Mouse (Mus musculus) heart, embryonic 13.5 days (tissue): ENCODE measurements at regions not wholly inside any gene's neighbourhood (a gene's known extent, or its start where the extent isn't known, plus 50 kb on each side); places are given as distances from the start of the nearest gene placed in this dataset.

Source experiments
- ATAC-seq: fragments of 200-750 bp; cut with Nextera tagmentation; 2 replicates; pipeline ENCODE4 v1.8.0; 2017; ENCODE audit warnings: moderate TSS enrichment; ENCODE audit not compliant: insufficient number of reproducible peaks, low FRiP score, low TSS enrichment; ENCODE audit errors: extremely low read depth
- H3K27ac ChIP-seq: fragments of 300-500 bp; sonication (generic); replicated peaks from 2 replicates; pipeline ENCODE4 v1.5.1; 2015; ENCODE audit warnings: moderate library complexity, mild to moderate bottlenecking, inconsistent platforms
- H3K27me3 ChIP-seq: fragments of 300-500 bp; sonication (generic); replicated peaks from 2 replicates; pipeline ENCODE4 v1.6.1; 2015; ENCODE audit warnings: mild to moderate bottlenecking, inconsistent platforms
- H3K36me3 ChIP-seq: fragments of 300-500 bp; sonication (generic); 2 replicates; pipeline ENCODE4 v1.6.1; 2015; ENCODE audit warnings: mild to moderate bottlenecking, inconsistent platforms
- H3K4me1 ChIP-seq: fragments of 300-500 bp; sonication (generic); 2 replicates; pipeline ENCODE4 v1.6.1; 2015; ENCODE audit warnings: inconsistent platforms
- H3K4me2 ChIP-seq: fragments of 300-500 bp; sonication (generic); 2 replicates; pipeline ENCODE4 v1.6.1; 2015; ENCODE audit warnings: inconsistent platforms, mild to moderate bottlenecking, moderate library complexity
- H3K4me3 ChIP-seq: fragments of 300-500 bp; sonication (generic); 2 replicates; pipeline ENCODE4 v1.5.1; 2015; ENCODE audit warnings: moderate library complexity, mild to moderate bottlenecking, inconsistent platforms
- H3K9ac ChIP-seq: fragments of 300-500 bp; sonication (generic); 2 replicates; pipeline ENCODE4 v1.6.1; 2015; ENCODE audit warnings: inconsistent platforms, mild to moderate bottlenecking, moderate library complexity
- H3K9me3 ChIP-seq: fragments of 300-500 bp; sonication (generic); 2 replicates; pipeline ENCODE4 v1.6.1; 2016; ENCODE audit warnings: inconsistent platforms
- WGBS: fragments of 180-500 bp; shearing (Covaris S2); methylation state at CpG from one replicate; pipeline ENCODE4 v1.1.7; 2015; ENCODE audit warnings: mixed read lengths; 5-methylcytosine and 5-hydroxymethylcytosine counted together

DNA sequence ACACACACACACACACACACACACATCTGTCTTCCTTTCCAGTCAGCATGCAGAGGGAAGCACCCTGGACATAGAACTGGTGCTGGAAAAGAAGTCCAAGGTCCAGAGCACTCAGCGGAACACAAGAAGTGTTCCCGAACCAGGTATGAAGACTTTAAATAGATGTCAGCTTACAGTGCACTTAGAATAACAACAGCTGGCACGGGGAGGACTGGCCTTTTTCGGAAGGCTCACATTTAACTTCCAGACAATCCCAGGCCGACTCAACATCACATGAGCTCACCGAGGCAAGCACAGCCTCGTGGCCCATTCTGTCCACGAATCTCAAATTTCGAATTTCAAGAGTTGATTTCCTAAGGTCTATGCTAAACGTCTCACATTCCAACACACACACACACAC is 70.9 kb upstream of the Slc25a33 start:
- H3K36me3 ChIP-seq: no peaks in the 10 kb centered on the region
- H3K4me2 ChIP-seq: no peak overlapping the region
- no peaks in the 10 kb centered on the region for H3K27me3 ChIP-seq
- peaks cover 21% of the 10 kb centered on the region for H3K4me1 ChIP-seq
- no peaks in the 10 kb centered on the region for H3K9me3 ChIP-seq
- WGBS: 62% methylated on average over 10 of the region's 10 CpGs
- no peak overlapping the region for H3K27ac ChIP-seq
- H3K9ac ChIP-seq: no peak overlapping the region
- H3K4me3 ChIP-seq: no peak overlapping the region
- no peak for ATAC-seq

DNA sequence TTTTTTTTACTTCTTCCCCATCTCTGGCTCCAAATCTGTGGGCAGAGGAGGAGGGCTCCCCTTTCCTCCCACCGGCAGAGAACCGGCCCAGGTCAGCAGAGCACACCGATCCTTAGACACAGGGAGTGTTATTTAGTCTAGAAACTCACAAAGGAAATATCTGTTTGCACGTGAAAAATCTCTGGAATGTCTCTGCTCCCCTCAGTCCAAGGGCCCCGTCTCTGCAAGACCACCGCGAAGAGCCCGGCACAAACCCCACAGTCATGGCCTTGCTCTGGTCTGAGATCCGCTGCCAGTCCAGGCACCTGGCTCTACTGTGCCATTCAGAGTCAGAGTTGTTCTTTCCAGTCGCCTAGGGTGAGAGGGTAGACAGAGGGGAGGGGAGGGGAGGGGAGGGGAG is 69.7 kb upstream of the Slc25a33 start:
- no peak overlapping the region for H3K4me3 ChIP-seq
- H3K27me3 ChIP-seq: no peaks in the 10 kb centered on the region
- H3K9me3 ChIP-seq: no peaks in the 10 kb centered on the region
- no peak overlapping the region for H3K27ac ChIP-seq
- 40% methylated on average over 9 of the region's 10 CpGs for WGBS
- no peaks in the 10 kb centered on the region for H3K36me3 ChIP-seq
- no peak overlapping the region for H3K9ac ChIP-seq
- peaks cover 21% of the 10 kb centered on the region for H3K4me1 ChIP-seq
- no peak for ATAC-seq
- H3K4me2 ChIP-seq: no peak overlapping the region

DNA sequence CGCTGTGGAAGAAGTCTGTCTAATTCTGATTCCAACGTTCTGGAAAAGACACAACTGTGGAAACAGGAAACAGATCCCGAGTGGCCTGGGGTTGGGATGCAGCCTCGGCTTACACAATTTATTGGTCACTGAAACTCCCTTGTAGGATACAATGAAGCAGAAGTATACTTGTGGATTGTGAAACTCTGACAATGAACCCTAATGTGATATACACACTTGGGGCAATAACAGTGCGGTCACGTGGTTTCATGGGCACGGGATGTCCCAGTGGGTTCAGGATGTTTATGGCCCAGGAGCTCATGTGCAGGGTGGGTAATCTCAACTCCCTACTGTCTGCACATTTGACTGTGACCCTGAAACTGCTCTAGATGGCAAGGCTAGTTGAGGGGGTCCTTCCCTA is 68.8 kb upstream of the Slc25a33 start:
- Histone ChIP-seq H3K36me3 (no peaks in the 10 kb centered on the region), H3K9me3 (no peaks in the 10 kb centered on the region), H3K9ac (no peak overlapping the region), H3K4me3 (no peak overlapping the region), H3K4me1 (peaks cover 21% of the 10 kb centered on the region), H3K27ac (no peak overlapping the region), H3K4me2 (no peak overlapping the region), H3K27me3 (no peaks in the 10 kb centered on the region)
- no peak for ATAC-seq
- 77% methylated on average over 7 of the region's 7 CpGs for WGBS

DNA sequence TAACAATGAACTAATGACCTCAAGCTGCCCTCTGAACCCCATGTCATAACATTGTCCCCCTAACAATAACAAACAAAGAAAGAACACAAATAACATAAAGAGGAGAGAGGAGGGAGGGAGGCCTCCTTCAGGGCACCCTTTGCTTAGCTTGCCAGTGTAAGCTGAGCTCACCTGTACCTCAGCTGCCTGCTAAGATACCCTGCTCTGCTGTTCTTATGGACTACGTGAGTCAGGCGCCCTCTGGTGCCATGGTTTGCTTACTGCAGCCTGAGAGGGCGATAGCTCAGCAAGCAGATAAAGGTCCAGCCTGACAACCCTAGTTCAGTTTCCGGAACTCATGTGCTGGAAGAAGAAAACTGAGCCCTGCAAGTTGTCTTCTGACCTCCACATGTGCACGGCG is 67.8 kb upstream of the Slc25a33 start:
- Histone ChIP-seq H3K27ac (no peak overlapping the region), H3K4me2 (no peak overlapping the region), H3K9me3 (no peaks in the 10 kb centered on the region), H3K27me3 (no peaks in the 10 kb centered on the region), H3K36me3 (no peaks in the 10 kb centered on the region), H3K9ac (no peak overlapping the region), H3K4me3 (no peak overlapping the region), H3K4me1 (peaks cover 15% of the 10 kb centered on the region)
- WGBS: 66% methylated on average over 6 of the region's 6 CpGs
- no peak for ATAC-seq

DNA sequence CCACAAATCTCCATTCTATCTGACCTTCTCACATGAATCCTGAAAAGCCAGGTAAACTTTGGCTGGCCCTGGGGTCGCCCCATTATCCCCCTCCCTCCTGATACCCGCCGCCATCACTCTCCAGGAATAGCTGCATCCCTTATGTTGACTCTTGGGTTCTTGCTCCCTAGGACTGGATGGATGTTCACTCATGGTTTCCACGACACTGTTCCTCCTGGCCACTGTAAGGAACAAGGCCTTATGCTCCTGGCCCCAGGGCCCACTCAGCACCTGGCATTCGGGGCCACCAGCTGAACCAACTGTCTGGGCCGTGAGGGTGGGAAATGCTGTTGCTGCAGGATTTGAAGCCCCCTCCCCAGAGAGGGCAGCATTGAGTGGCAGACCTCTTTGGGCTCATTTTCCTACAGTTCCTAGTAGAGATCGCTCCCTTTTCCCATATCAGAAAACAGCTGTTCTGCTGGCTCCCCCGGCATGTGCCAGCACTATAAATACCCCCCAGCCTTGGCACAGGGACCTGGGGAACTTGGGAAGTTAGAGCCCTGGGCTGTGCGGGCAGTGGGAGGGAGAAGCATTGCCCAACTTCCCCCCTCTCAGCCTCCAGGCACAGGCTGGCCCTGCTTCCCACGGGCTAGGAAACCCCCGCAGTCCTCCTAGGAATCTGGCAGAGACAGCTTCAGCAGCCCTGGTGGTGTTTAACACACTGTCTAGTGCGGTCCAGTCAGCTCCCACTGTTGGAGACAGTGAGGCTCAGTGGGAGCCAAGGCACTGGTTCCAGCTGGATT is 66.6 kb upstream of the Slc25a33 start:
- H3K4me1 ChIP-seq: peaks cover 11% of the 10 kb centered on the region
- H3K36me3 ChIP-seq: no peaks in the 10 kb centered on the region
- peak overlapping the region; percentile 34; the same call in 1 of the 2 replicates for H3K27ac ChIP-seq
- no peak overlapping the region for H3K4me3 ChIP-seq
- 61% methylated on average over 12 of the region's 12 CpGs for WGBS
- no peaks in the 10 kb centered on the region for H3K27me3 ChIP-seq
- H3K4me2 ChIP-seq: no peak overlapping the region
- peak overlapping the region; percentile 47; the same call in 1 of the 2 replicates for H3K9ac ChIP-seq
- H3K9me3 ChIP-seq: no peaks in the 10 kb centered on the region
- no peak for ATAC-seq

DNA sequence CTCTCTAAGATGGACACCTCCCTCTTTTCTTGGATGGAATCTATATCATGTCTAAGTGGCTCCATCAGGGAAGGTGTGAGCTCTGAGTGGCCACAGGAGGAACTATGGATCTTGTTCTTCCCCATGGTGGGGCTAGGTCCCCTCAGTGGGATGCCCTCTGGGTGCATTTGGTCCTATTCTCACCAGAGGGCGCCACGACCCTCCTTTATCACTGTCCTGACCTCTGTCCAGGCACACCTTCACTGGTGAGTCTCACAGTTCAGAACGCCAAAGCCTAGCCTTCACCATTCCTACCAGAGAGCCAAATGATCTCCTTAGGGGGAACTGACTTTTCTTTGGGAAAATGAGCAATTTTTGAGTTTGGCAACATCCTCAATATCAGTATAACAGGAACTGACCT is 64.6 kb upstream of the Slc25a33 start:
- Histone ChIP-seq H3K4me2 (no peak overlapping the region), H3K4me3 (no peak overlapping the region), H3K4me1 (peaks cover 9% of the 10 kb centered on the region), H3K27ac (no peak overlapping the region), H3K36me3 (no peaks in the 10 kb centered on the region), H3K27me3 (no peaks in the 10 kb centered on the region), H3K9ac (no peak overlapping the region), H3K9me3 (no peaks in the 10 kb centered on the region)
- ATAC-seq: no peak
- WGBS: 7% methylated on average over 3 of the region's 3 CpGs

DNA sequence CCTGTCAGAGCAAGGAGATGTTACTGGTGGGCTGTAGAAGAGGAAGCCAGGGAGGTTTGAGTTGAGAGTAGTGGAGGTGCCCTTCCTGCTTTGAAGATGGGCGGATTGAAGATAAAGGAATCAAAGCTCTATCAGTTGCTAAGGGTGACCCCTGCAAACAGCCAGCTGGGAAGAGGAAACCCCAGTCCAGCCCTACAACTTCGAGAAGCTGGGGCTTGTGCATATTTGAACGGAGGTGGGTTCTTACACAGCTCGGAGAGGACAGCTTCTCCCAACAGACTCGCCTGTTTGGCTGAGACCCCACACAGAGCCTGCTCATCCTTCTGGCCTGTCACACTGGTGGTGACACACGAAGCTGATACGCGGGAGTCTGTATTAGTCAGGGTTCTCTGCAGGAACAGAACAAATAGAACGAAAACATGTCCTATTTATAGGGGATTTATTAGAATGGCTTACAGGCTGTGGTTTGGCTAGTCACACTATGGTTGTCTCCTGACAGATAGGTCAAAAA is 60.6 kb upstream of the Slc25a33 start:
- H3K4me2 ChIP-seq: no peak overlapping the region
- no peaks in the 10 kb centered on the region for H3K9me3 ChIP-seq
- 49% methylated on average over 9 of the region's 9 CpGs for WGBS
- no peak overlapping the region for H3K27ac ChIP-seq
- H3K36me3 ChIP-seq: no peaks in the 10 kb centered on the region
- ATAC-seq: no peak
- H3K9ac ChIP-seq: no peak overlapping the region
- no peaks in the 10 kb centered on the region for H3K27me3 ChIP-seq
- peaks cover 6% of the 10 kb centered on the region; the same call in 1 of the 2 replicates for H3K4me1 ChIP-seq
- H3K4me3 ChIP-seq: no peak overlapping the region

DNA sequence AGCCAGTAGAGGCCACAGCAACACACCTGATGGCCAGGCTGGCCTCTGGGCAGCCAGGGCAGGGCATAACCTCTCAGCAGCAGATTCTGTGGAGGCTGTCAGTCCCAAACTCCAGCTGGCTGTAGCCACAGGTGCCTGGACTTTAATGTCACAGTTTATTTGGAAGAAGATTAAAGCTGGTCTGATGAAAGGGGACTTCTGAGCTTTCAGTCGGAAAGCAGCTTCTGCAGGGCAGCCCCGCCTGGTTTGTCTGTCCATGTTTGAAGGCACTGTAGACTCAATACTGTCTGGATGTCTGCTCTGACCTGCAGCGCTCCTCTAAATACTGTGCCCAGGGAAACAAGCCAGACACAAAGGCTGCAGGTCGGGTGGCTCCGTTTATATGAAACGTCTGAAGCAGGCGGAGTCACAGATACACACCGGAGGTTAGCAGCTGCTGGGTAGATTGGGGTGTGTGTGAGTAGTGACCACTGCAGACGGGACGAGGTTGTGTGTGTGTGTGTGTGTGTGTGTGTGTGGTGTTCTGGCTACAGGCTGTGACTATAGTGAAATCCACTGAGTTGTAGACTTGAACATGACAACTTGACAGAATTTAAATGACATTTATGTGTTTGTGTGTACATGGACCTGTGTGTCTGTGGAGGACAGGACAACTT is 58.5 kb upstream of the Slc25a33 start:
- no peak overlapping the region for H3K9ac ChIP-seq
- ATAC-seq: no peak
- H3K4me2 ChIP-seq: no peak overlapping the region
- H3K36me3 ChIP-seq: no peaks in the 10 kb centered on the region
- no peaks in the 10 kb centered on the region for H3K9me3 ChIP-seq
- H3K27ac ChIP-seq: no peak overlapping the region
- H3K4me3 ChIP-seq: no peak overlapping the region
- WGBS: 40% methylated on average over 10 of the region's 10 CpGs
- peaks cover 6% of the 10 kb centered on the region; the same call in 1 of the 2 replicates for H3K4me1 ChIP-seq
- no peaks in the 10 kb centered on the region for H3K27me3 ChIP-seq

DNA sequence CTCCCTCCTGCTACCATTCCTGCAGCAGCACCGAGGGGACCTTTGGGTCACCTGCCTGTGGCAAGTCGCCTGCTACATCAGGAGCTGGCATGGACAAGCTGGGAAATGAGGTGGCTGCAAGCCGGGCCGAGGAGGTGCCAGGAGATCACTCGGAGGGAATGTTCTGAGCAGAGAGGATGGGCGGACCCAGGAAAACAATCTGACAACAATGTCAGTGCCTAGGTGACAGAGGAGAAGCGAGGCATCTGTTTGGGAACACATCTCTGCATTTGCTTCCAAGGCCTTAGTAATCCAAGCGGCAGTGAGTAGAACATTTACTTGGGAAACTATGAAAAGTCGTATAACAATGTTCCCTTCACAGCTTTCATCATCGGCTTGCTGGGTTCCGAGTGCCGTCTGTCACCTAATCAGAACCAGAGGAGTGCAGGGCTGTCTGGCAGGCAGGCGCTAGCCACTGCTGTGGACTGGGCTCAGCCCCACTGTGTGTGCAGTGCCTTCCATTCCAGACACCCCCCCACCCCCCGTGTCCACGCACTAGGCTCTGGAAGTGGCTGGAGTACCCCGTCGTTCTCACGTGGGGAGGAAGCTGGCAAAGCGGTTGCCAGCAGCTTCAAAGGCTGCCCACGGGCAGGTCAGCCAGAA is 56.6 kb upstream of the Slc25a33 start:
- WGBS: 61% methylated on average over 20 of the region's 20 CpGs
- H3K27ac ChIP-seq: no peak overlapping the region
- H3K9me3 ChIP-seq: no peaks in the 10 kb centered on the region
- H3K27me3 ChIP-seq: no peaks in the 10 kb centered on the region
- peaks cover 6% of the 10 kb centered on the region; the same call in 1 of the 2 replicates for H3K4me1 ChIP-seq
- no peak overlapping the region for H3K4me3 ChIP-seq
- no peaks in the 10 kb centered on the region for H3K36me3 ChIP-seq
- H3K9ac ChIP-seq: no peak overlapping the region
- ATAC-seq: no peak
- H3K4me2 ChIP-seq: no peak overlapping the region

DNA sequence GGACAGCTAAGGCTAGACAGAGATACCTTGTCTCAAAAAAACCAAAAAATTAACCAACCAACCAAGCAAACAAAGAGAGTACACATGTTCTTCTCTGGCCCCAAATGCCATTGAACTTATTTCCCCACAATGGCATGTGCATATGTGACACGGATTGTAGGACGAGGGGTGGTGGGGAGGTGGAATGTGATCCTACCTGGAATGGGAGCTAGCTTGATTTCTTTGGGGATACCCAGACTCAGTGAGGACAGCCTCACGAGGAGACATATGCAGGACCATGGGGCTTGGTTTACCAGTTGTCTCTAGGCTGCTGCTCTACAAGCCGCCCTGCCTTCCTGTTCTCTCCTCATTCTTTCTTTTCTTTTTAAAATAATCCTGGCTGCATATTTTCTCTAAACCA is 55.9 kb upstream of the Slc25a33 start:
- no peak for ATAC-seq
- no peak overlapping the region for H3K4me2 ChIP-seq
- no peak overlapping the region for H3K27ac ChIP-seq
- no peak overlapping the region for H3K4me3 ChIP-seq
- WGBS: 91% methylated on average over 4 of the region's 4 CpGs
- H3K9me3 ChIP-seq: no peaks in the 10 kb centered on the region
- no peaks in the 10 kb centered on the region for H3K36me3 ChIP-seq
- H3K4me1 ChIP-seq: peaks cover 6% of the 10 kb centered on the region; the same call in 1 of the 2 replicates
- H3K27me3 ChIP-seq: no peaks in the 10 kb centered on the region
- H3K9ac ChIP-seq: no peak overlapping the region

DNA sequence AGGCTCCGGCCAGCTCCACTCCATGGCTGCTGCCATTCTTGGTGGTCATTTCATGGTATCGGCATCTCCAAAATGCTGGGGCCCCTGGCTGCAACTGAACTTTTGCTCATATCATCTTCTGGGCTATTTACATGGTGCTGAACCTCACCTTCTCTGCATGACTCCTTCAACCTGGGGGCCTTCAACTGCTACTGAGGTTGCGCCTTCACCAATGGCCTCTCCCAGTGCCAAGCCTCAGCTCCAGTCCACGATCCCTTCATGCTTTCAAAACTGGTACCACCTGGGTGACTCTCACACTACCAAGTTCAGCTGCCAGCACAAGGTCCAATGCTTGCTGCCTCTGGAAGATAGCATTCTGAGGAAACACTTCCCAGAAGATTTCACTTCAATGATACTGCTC is 53.7 kb upstream of the Slc25a33 start:
- Histone ChIP-seq H3K4me2 (no peak overlapping the region), H3K9ac (no peak overlapping the region), H3K36me3 (no peaks in the 10 kb centered on the region), H3K9me3 (no peaks in the 10 kb centered on the region), H3K4me1 (peaks cover 6% of the 10 kb centered on the region; the same call in 1 of the 2 replicates), H3K27ac (no peak overlapping the region), H3K27me3 (no peaks in the 10 kb centered on the region), H3K4me3 (no peak overlapping the region)
- WGBS: 97% methylated on average over 4 of the region's 4 CpGs
- ATAC-seq: no peak
